Mouse (Mus musculus) megakaryocyte, embryonic 14.5 days (primary cell): ENCODE data around the gene Rarres1. TPM values are rescaled to one million over a fixed set of nuclear protein-coding genes. Genes with fewer than 3 reads are reported as not detected.

Source experiments
- H3K27me3 ChIP-seq: replicated peaks from 2 replicates; pipeline ENCODE3; 2012; ENCODE audit warnings: inconsistent platforms
- H3K36me3 ChIP-seq: replicated peaks from 2 replicates; pipeline ENCODE3; 2012; ENCODE audit warnings: low read length, inconsistent platforms, mixed read lengths
- H3K4me1 ChIP-seq: 2 replicates; pipeline ENCODE4 v1.6.1; 2012; ENCODE audit warnings: inconsistent platforms
- H3K4me3 ChIP-seq: replicated peaks from 2 replicates; pipeline ENCODE3; 2012; ENCODE audit warnings: moderate library complexity, mild to moderate bottlenecking, inconsistent platforms
- H3K9me3 ChIP-seq: 2 replicates; pipeline ENCODE4 v1.6.1; 2012; ENCODE audit warnings: inconsistent platforms
- FLI1 ChIP-seq: IDR thresholded peaks from 2 replicates; pipeline ENCODE4 v1.6.1; 2012; ENCODE audit warnings: low read length, inconsistent platforms, mixed read lengths
- GATA1 ChIP-seq: IDR thresholded peaks from 3 replicates; pipeline ENCODE4 v1.6.1; 2012; ENCODE audit warnings: mixed read lengths, low read length, inconsistent platforms, borderline replicate concordance
- polyA plus RNA-seq: library from polyadenylated mRNA; stranded (reverse); fragments of >175 nt; gene quantifications from 2 replicates; pipeline ENCODE4 v1.2.3, GENCODE M21; 2012; ENCODE audit warnings: low replicate concordance; ENCODE audit not compliant: insufficient read depth

The Rarres1 gene
- polyA plus RNA-seq, 1 experiment = not detected

GRCm38 (mm10) chr3:67496310-67496709, 19.0 kb downstream of the Rarres1 start:
- Histone ChIP-seq H3K9me3 (peaks cover 38% of the 10 kb centered on the region), H3K27me3 (peaks cover 2% of the 10 kb centered on the region), H3K36me3 (no peaks in the 10 kb centered on the region), H3K4me1 (no peaks in the 10 kb centered on the region), H3K4me3 (no peak overlapping the region)
- TF ChIP-seq GATA1 (no peak), FLI1 (no peak)

- H3K9me3 ChIP-seq = peaks cover 16% of the 10 kb centered on the region
- TF ChIP-seq FLI1 (no peak), GATA1 (no peak)
- no peak overlapping the region for H3K4me3 ChIP-seq
- H3K4me1 ChIP-seq = peaks cover 5% of the 10 kb centered on the region
- no peaks in the 10 kb centered on the region for H3K36me3 ChIP-seq
- H3K27me3 ChIP-seq = peaks cover 2% of the 10 kb centered on the region
These were observed 22.2 kb downstream of the Rarres1 start for GRCm38 (mm10) chr3:67493132-67493531.

GRCm38 (mm10) chr3:67492086-67492869, 23.0 kb downstream of the Rarres1 start:
- Histone ChIP-seq H3K4me3 (no peak overlapping the region), H3K36me3 (no peaks in the 10 kb centered on the region), H3K27me3 (peaks cover 2% of the 10 kb centered on the region), H3K9me3 (peaks cover 14% of the 10 kb centered on the region), H3K4me1 (peaks cover 5% of the 10 kb centered on the region)
- no peak for TF ChIP-seq GATA1
- no peak for TF ChIP-seq FLI1

GRCm38 (mm10) chr3:67490156-67490555, 25.2 kb downstream of the Rarres1 start:
- TF ChIP-seq GATA1 = no peak
- no peak for TF ChIP-seq FLI1
- Histone ChIP-seq H3K9me3 (no peaks in the 10 kb centered on the region), H3K27me3 (peaks cover 4% of the 10 kb centered on the region), H3K4me3 (no peak overlapping the region), H3K36me3 (no peaks in the 10 kb centered on the region), H3K4me1 (peaks cover 5% of the 10 kb centered on the region)

DNA sequence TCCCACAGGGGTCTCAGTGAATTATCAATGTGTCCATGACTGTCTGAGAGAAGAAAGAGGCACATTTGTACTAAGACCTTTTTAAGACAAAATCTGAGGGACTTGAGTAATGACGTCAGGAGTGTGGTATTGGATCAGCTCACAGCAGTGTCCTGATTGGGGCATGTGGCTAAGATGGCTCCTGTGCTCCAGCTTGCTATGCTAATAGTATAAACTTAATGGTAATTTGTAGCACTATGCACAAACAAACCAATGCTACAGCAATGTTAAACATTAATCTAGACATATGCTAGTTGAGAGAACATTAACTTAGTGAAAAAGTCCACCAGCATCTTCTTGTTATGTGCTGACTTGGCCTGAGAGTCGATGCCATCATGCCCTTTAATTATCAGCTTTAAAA, 30.1 kb downstream of the Rarres1 start:
- no peaks in the 10 kb centered on the region for H3K36me3 ChIP-seq
- H3K4me3 ChIP-seq = no peak overlapping the region
- no peak for TF ChIP-seq FLI1
- TF ChIP-seq GATA1 = no peak
- H3K9me3 ChIP-seq = no peaks in the 10 kb centered on the region
- peaks cover 4% of the 10 kb centered on the region for H3K27me3 ChIP-seq
- H3K4me1 ChIP-seq = peaks cover 4% of the 10 kb centered on the region

DNA sequence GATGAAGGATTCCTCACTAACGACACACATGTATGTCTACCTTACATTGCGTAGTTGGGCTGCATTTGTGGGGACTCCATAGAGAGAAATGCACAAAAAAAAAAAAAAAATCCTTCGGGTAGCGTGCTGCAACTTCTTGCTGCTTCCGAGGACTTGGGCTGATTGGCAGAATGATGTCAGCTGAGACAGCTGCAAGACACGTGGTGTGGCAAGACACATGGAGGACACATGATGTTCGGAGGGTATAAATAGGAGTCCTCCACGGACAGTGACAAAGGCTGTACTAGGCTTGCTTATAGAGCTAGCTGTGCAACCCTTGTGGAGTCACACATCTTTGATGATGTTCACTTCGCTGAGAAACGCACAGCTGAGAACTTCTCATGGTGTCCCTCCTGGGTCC, 32.9 kb downstream of the Rarres1 start:
- TF ChIP-seq FLI1 = no peak
- no peak for TF ChIP-seq GATA1
- no peaks in the 10 kb centered on the region for H3K9me3 ChIP-seq

DNA sequence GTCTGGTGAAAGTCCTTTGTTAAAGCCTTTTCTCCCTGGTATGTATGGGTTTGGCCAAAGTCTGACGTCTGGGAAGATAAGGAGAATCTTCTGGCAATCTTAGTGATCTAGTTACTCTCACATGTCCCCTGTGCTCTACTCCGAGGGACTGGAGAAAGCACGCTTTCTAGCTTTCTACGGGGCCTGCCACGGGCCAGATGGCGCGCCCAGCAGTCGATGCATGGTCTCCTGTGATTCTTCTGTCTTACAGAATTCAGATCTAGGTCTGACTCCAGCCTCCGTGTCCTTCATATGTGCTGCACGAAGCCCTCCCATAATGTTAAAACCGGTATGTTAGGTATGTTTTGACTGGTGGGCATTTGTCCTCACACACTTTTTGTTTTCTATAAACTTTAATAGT, 35.5 kb downstream of the Rarres1 start:
- Histone ChIP-seq H3K27me3 (peaks cover 2% of the 10 kb centered on the region), H3K4me1 (no peaks in the 10 kb centered on the region), H3K4me3 (no peak overlapping the region), H3K9me3 (no peaks in the 10 kb centered on the region), H3K36me3 (peaks cover 46% of the 10 kb centered on the region)
- TF ChIP-seq FLI1 (no peak), GATA1 (no peak)

More for the DNA sequence above, 32.9 kb downstream of the Rarres1 start:
- Histone ChIP-seq H3K36me3 (peaks cover 21% of the 10 kb centered on the region), H3K27me3 (peaks cover 4% of the 10 kb centered on the region), H3K4me1 (no peaks in the 10 kb centered on the region), H3K4me3 (no peak overlapping the region)

DNA sequence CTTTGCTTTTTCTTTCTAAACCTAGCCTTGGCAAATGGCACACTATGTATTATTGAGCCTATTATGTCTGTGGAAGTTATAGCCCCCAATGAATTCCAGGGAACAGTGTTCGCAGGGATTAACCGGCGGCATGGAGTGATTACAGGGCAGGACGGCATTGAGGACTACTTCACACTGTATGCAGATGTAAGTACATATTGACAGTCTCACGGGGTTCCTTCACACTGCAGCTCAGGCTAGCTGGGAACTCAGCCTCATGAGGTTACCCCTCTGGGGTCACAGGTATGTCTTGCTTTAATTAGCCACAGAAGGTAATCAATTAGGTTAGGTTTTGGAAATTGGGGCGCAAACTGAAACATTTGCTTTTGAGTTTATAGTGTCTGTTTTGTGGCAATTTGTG, 41.9 kb downstream of the Rarres1 start:
- H3K4me3 ChIP-seq = no peak overlapping the region
- no peaks in the 10 kb centered on the region for H3K9me3 ChIP-seq
- no peak for TF ChIP-seq FLI1
- no peak for TF ChIP-seq GATA1
- peaks cover 84% of the 10 kb centered on the region for H3K36me3 ChIP-seq
- peaks cover 13% of the 10 kb centered on the region for H3K4me1 ChIP-seq
- H3K27me3 ChIP-seq = no peaks in the 10 kb centered on the region

GRCm38 (mm10) chr3:67471408-67472127, 43.8 kb downstream of the Rarres1 start:
- no peaks in the 10 kb centered on the region for H3K9me3 ChIP-seq
- peaks cover 13% of the 10 kb centered on the region for H3K4me1 ChIP-seq
- H3K36me3 ChIP-seq = peaks cover 81% of the 10 kb centered on the region
- peak overlapping the region; percentile 14 for H3K4me3 ChIP-seq
- no peaks in the 10 kb centered on the region for H3K27me3 ChIP-seq
- no peak for TF ChIP-seq GATA1

DNA sequence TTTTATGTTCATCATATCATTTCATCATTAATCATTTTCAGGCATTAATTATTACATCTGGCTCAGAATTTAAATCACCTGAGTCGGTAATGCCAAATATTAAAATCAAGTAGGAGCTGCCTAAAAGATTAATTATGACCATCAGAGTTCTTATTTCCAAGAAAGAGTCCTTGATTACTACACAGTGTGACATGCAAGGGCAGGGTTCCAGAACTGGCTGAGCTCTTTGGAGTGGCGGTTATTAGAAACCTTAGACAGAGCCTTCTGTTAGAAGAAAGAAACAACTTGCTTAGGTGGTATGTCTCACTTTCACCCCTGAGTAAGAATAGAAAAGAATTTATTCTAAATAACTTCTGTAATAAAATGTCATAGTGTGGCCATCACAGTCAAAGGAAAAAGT, 48.0 kb downstream of the Rarres1 start:
- H3K4me3 ChIP-seq = no peak overlapping the region
- H3K9me3 ChIP-seq = no peaks in the 10 kb centered on the region
- peaks cover 34% of the 10 kb centered on the region for H3K4me1 ChIP-seq
- H3K36me3 ChIP-seq = peaks cover 52% of the 10 kb centered on the region
- no peaks in the 10 kb centered on the region for H3K27me3 ChIP-seq
- TF ChIP-seq FLI1 (no peak), GATA1 (no peak)
